Mouse (Mus musculus) heart, adult 9 months (tissue): Measurements from ENCODE around the gene Rnft2.

Source experiments
- DNase-seq, 2 experiments: peaks; one replicate each; pipeline ENCODE4 v3.0.0; 2022; ENCODE audit warnings: low spot score in 2 of 2

Gene Rnft2

GRCm38 (mm10) chr5:118244606-118245443 is at the start of gene Rnft2, which contains the start of gene 2410131K14Rik:
Gene Rnft2 (minus strand): TSS chr5:118245116.
Gene 2410131K14Rik (plus strand): TSS chr5:118245227.
- peak; percentile 100 for DNase-seq

DNA sequence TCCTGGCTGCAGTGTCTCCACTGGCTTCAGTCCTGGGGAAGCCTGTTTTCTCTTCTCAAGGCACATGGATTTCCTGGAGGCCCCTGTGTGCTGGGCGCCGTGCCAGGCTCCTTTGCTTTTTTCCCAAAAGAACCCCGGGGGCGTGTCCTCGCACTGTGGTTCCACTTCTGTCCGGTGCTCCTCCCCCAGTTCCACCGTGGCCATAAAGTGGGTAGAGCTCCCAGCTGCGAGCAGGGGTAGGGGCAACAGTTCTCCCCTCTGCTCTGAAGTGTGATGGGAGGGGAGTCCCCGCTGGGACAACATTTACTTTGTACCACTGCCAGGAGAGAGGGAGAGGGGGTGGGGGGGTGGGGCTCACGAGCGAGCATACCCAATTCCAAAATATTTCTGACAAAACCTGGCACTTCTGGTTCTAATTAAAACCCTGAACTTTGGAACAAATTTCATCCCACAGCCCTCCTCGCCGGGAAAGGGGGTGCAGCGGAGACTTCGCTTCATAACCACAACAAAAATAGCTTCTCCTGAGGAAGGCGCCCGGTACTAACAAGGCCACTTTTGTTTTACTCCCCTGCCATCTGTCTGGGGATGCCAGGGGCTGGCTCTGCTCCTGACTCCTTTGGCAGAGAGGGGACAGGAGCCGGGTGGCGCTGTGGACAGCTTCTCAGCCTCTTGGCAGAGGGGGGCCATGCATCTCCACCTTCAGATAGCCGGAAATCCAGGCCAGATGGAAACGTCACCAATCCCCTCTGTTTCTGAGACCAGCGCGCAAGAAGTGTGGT is 49.4 kb upstream of the Rnft2 start:
- DNase-seq, result peak; percentile 94 to 95

DNA sequence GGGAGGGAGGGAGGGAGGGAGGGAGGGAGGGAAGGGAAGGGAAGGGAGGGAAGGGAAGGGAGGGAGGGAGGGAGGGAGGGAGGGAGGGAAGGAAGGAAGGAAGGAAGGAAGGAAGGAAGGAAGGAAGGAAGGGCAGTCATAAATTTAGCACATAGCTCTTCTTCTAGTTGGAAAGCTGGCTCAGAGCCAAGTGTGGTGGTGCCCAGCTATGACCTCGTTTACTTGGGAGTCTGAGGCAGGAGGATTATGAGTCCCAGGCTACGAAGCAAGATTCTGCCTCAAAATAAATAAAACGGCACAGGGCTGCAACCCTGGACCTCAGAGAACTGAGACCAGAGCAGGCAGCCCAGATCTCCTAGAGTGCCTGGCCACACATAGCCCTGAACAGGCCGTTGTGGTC is 47.6 kb upstream of the Rnft2 start:
- DNase-seq, result no peak

- no peak for DNase-seq
Observed at GRCm38 (mm10) chr5:118291453-118291852, 46.5 kb upstream of the Rnft2 start.

- no peak for DNase-seq
Observed at GRCm38 (mm10) chr5:118277741-118278495, 33.0 kb upstream of the Rnft2 start.

- DNase-seq, result no peak
Observed at GRCm38 (mm10) chr5:118276711-118277110, 31.8 kb upstream of the Rnft2 start.

DNA sequence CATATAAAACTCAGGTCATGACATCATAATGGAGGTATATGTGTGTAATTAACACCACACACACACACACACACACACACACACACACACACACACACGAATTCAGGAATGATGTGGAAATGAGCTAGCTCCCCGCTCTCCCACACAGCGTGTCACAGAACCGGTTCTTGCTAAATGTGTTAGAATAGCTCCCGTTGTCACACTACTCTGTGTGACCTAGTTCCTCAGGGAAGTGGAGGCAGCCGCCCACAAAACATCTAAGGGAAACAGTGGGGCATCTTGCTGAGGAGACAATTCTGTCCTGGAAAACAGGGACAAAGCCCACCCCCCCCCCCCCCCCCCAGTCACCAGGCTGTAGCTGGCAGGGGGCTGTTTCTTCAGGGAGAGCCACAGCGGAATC is 31.4 kb upstream of the Rnft2 start:
- no peak for DNase-seq

GRCm38 (mm10) chr5:118274546-118274945 is 29.6 kb upstream of the Rnft2 start:
- DNase-seq, result no peak

DNA sequence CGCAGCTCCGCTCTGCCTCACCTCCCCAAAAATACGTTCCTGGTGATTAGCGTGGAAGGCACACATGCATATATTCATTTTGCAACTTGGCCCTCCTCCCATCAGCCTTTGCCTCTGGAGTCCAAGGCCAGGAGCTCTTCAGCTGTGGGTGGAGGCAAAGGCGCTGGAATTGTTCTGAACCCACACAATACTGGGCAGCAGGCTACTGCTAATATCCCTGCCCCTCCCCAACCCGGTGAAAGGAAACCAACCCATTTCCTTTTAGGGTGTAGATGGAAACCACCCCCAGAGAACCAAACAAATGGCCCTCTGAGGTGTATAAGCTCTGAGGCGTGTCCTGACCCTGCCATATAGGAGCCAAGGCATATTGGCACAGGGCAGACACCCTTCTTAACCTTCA is 28.5 kb upstream of the Rnft2 start:
- peak; percentile 29 to 34 for DNase-seq

DNA sequence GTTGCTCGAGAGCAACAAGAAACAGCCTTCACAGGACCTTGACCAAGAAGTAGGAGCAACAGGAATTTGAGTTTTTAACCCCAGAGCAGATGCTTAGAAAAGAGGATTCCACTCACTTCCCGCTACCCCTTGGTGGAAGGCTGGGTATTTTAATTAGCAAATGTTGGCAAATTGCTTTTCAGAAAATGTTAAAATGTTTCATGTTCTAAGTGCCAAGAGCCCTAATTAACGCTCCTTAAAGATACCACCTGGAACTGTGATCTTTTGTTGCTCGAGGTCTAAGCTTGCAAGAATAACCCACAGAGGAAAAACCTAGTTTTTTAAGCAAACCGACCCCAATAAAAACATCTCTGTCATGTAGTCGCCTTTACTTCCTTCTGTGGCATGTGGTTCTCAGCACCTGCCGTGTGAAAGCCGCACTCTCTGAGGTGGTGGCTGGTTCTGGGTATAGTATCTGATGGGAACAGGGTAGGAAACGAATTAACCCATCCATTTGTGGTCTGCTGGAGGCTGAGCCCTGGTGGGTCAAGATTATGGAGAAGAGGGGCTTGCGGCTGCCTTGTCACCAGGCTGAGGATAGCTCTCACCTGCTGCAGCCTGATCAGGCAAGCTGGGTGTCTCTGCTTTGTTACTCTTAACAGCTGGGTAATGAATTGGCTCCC is 26.7 kb upstream of the Rnft2 start:
- DNase-seq, result no peak

- DNase-seq, result peak; percentile 73 to 86
Observed at GRCm38 (mm10) chr5:118268987-118269386, 24.1 kb upstream of the Rnft2 start.

DNA sequence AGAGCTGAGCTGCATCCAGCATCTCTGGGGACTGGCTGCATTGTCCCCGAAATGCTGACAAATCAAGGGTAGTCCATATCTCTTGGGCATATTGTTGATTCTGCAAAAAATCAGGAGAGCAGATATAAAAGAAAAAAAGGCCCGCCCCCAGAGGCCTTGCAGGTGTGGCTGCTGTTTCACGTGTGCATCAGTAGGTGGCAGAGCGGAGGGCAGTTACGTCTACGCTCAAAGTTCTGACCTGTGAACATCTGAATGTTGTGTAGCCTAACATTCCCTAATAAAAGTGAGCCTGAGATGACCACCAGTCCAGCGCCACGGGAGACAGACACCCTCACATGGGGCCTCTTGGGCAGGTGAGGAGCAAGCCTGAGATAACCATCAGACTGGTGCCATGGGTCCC is 21.4 kb upstream of the Rnft2 start:
- no peak for DNase-seq

DNA sequence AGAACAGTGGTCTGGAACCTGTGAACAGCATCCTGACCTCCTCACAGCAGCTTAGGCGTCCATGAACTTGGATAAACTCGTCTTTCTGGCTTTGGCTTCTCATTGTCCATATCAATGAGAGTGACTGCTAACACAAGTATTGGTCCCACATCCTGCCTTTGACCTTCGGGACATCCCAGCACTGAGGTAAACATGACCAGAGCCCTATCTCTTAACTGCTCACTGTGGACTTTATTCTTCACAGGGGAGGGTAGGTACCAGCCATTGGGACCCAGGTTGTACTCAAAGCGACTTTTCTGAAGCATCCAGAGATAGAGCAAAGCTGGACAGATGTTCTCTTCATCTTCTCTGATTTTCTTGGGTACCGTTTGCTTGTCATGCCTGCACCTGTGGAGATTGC is 20.4 kb upstream of the Rnft2 start:
- DNase-seq, result no peak

DNA sequence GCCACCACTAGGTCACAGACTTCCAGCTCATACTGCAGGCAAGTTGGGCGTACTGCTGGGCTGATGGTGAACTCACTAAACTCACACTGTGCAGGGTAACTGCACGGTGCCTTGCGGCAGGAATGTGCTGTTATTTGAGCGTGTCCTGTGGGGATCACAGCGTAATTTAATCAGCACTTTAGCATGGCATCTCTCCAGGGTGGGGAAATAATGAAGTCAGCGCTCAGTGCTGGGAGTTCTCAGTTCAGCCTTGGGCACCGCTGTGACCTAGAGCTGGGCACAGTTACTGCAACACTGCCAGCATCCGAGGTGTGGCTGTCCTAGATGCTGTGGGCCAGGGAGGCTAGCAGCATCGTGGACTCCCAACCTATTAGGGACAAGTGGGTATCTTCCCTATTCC is 19.4 kb upstream of the Rnft2 start:
- no peak for DNase-seq

DNA sequence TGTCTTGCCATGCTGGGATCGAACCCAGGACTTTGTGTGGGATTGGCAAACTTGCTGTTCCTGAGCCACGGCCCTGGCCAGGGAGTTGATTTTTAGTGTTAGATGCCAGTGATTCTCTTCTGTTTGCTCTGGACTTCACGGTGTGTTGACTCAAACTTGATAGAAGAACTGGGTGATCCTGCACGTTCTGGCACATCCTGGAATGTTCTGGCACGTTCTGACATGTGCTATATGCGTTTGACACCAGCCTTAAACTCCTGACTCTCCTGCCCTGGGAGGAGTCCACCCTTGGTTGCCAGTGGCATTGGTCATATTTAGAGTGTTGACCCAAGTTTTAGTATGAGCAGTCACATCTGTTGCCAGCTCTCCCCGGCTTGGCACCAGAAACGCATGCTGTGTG is 17.5 kb upstream of the Rnft2 start:
- no peak for DNase-seq

DNA sequence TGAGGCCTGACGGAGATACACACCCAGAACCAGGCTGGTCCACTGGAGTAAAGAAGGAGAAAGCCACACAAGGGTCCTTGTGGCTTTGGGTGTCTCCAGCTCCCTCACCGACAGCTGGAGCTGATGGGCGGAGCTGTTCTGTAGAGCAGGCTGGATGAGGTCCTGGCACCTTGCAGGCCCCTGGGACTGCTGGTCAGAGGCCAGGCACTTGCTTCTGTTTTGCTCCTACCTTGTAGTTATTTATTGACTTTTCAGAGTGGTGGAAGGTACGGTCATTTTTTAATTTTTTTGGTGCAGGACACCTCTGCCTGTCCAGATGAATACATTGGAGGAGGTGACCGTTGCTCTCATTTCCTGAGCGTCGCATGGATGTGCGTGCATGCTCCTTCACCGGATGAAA is 16.3 kb upstream of the Rnft2 start:
- no peak for DNase-seq

DNA sequence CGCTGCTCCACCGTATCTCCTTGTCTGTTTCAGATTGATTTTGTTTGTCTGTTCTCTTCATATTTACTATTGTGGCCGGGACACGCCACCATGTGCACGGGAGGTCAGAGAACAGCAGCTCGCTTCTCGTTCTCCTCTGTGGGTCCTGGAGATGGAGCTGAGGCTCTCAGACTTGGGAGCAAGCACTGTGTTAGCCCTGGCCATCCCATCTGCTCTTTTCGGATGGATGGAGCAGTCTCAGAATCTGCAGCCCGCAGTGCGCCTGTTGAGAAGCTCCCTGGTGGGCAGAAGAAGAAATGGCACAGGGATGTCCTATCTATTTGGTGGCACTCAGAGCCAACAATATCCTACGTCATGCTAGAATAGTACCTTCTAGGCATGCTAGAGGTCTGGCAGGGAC is 15.7 kb upstream of the Rnft2 start:
- no peak for DNase-seq

DNA sequence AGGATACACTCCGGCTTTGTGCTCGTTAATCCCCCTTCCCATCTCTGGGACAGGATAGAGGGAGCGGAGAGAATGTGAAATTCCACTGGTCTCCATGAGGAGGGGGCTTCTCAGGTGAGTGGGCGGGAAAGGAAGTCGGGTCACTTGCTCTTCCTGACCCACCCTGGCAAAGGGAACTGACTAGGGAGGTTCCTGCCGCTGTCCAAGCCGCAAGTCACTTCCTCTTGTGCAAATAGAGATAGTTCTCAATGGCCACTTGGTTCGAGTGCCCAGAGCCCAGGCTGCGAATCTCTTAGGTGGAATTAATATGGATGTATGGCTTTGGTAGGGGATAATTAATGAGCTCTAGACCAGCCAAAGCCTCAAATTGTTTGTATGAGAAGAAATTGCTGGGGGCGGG is 15.1 kb upstream of the Rnft2 start:
- DNase-seq, result no peak

DNA sequence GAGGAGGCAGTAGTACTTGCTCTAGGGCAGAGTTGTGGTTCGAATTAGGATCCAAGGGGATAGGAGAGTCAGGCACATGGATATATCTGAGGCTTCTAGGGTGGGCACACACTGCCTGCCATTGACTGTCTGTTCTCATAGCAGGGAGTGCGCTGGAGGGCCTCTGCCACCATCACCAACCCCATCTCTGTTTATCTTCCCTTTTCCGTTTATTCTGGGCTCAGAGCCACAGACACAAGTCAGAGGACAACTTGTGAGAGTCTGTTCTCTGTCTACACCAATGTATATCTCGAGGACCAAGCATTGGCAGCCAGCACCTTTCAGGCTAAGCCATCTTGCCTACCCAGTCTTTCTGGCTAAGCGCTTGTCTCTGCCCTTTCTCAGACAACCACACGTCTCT is 14.7 kb upstream of the Rnft2 start:
- no peak for DNase-seq

DNA sequence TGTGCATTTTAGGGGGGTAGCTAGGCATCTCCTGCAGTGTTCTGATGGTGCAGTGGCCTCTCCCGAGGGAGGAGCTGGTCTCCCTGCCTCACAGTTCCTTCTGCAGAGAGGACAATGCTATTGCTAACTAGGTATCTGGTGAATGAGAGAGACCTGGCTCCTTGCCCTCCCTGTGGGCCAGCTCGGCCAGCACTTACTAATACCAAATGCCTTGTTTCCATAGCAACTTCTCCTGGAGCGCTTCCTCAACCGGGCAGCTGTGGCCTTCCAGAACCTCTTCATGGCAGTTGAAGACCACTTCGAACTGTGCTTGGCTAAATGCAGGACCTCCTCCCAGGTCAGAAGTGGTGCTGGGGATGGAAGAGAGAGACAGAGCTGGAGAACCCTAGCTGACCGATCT is 14.2 kb upstream of the Rnft2 start:
- no peak for DNase-seq

DNA sequence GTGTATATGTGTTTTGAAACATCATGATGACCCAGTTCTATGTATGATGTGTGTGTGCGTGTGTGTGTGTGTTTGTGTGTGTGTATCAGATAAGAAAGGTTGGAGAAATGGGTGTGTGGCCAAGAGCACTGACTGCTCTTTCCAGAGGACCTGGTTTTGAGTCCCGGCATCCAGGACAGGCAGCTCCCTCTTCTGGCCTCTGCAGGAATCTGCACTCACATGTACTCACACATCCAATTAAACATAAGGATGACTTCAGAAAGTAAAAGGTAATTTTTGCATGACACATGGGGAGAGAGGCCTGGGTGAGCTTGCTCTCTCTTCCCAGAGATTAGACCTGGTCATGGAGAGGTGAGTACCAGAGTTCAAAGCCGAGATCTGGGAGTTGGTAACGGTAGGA is 12.1 kb upstream of the Rnft2 start:
- no peak for DNase-seq

GRCm38 (mm10) chr5:118253551-118253950 is 8.6 kb upstream of the Rnft2 start:
- DNase-seq, result no peak
